Mouse (Mus musculus) lung, postnatal 0 days (tissue): ENCODE measurements around the gene Irf7.

Source experiments
- CTCF ChIP-seq: IDR thresholded peaks from 2 replicates; pipeline ENCODE4 v1.5.1; 2016; ENCODE audit warnings: antibody characterized with exemption, mild to moderate bottlenecking
- EP300 ChIP-seq: IDR thresholded peaks from 2 replicates; pipeline ENCODE4 v1.6.1; 2016; ENCODE audit warnings: antibody characterized with exemption, mild to moderate bottlenecking, control low read depth

DNA sequence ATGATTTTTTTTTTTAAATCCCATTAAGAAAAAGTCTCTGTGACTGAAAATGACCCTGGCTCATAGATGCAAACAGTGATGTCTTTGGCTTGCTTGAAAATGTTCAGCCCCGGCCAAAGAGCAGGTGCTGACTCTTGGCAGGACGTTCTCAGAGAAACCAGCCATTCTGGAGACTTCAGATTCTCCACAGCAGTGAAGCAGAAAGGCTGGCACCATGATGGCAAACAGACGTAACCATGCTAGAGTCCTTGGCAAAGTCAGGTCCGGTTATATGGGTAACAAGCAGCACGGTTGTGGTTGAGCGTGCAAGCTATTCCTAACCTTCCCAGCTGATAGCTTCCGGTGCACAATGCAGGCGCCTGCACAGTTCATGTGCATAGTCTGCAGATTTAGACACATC lies 32.9 kb upstream of the Irf7 start:
- TF ChIP-seq CTCF = no peak
- TF ChIP-seq EP300 = no peak
